Mouse (Mus musculus) adrenal gland, adult 18-20 months (tissue): ENCODE measurements around the gene Cacnb2. TPM values are rescaled to one million over a fixed set of nuclear protein-coding genes. Genes with fewer than 3 reads are reported as not detected.

Source experiments
- DNase-seq, 2 experiments: peaks; one replicate each; pipeline ENCODE4 v3.0.0; 2021 to 2022; ENCODE audit warnings: low spot score in 2 of 2
- long read RNA-seq, 2 experiments: library from polyadenylated mRNA; stranded (forward); transcript quantifications; one replicate each; pipeline ENCODE4 v2.0.0; 2021
- total RNA-seq, 2 experiments: library from RNA; stranded (reverse); gene quantifications; 1 replicate in 1 of 2; 2 replicates in 1 of 2; pipeline ENCODE4 v1.2.3; 2021

Gene Cacnb2
- 10 to 100 TPM; 19.1 to 37.3 TPM for total RNA-seq
- long read RNA-seq, experiment 1, result 0 reads
- long read RNA-seq, experiment 2, partial matches to known transcripts, result 6 of 6 reads
- long read RNA-seq, experiment 2, other reads (novel, unspliced or antisense), result 0 of 6 reads

- no peak for DNase-seq
Measured at GRCm38 (mm10) chr2:14602788-14603187, at the start of gene Cacnb2. TSS of gene Cacnb2 (plus strand) at chr2:14603088.

DNA sequence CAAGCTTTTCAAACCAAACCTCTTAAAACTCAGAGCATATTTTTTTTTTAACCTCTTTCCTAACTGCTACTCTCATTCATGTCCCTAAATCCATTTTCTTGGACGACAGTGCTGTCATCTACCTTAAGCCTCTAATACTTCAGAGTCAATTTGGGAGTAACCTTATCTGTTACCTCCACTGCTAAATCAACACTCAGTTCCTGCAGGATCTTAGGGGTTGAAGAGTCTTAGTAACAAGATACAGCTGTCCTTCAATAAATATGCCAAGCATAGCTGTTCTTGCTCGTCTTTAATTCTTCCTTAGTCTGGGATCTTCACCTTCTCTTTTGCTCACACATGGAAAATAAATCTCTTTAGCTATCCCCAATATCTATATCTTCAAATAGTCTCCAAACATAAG is 34.9 kb upstream of the Cacnb2 start:
- no peak for DNase-seq

DNA sequence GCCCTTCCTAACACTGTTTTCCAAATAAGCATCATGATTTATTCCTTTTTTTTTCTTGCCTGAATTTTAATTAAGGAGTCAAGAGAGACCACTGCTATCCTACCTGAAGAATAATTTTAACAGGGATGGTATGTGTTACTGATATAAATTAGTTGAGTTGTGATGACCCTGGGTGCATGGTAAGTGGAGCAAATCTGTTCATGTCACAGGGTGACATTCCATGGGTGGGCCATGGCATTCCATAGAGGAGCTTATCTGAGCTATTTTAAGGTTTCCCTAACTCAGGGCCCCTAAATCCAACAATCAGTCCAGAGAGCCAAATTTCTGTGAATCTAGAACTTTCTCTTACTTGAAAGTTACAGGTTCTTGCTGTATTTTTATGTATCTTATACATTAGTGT is 31.6 kb upstream of the Cacnb2 start:
- no peak for DNase-seq

DNA sequence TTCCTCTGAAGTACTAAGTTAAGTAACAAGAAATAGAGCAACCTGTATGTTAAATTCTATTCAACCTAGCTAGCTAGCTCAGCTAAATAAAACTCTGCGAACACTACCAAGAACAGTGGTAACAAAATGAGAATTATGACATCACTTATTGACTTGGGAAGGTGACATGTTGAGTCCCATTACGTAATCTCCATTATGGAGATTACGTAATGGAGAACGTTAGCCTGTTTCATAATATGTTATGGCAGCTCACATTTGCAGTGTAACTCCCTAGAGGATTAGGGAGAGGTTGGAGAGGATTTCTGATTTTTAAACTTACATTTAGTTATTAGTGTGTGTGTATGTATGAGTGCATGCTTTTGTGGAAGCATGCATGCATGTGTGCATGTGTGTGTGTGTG is 13.3 kb upstream of the Cacnb2 start:
- DNase-seq, result no peak

DNA sequence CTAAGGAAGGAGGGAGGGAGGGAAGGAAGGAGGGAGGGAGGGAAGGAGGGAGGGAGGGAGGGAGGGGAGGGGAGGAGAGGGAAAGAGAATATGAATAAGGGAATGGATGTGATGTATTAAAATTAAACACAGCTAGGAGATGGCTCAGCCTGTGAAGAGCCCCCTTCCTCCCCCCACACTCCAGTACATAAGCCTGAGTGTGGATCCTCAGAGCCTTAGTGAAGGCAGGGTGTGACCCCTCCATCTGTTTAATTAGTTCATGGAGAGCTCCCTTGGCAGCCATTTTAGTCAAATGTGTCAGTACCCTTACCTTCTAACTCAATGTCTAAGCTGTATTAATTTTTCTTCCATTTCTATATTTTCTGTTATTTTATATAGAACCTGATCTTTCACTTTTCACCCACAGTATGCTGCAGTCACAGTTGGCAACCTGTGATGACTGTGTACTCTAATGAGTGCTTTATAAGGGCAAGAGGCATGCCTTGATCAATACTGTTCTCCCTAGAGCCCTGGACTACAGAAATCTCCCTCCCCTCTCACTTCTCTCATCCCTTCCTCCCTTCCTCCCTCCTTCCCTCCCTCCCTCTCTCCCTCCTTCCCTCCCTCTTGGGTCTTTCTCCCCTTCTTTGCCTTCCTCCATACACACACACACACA is 4.9 kb upstream of the Cacnb2 start:
- DNase-seq, result no peak

DNA sequence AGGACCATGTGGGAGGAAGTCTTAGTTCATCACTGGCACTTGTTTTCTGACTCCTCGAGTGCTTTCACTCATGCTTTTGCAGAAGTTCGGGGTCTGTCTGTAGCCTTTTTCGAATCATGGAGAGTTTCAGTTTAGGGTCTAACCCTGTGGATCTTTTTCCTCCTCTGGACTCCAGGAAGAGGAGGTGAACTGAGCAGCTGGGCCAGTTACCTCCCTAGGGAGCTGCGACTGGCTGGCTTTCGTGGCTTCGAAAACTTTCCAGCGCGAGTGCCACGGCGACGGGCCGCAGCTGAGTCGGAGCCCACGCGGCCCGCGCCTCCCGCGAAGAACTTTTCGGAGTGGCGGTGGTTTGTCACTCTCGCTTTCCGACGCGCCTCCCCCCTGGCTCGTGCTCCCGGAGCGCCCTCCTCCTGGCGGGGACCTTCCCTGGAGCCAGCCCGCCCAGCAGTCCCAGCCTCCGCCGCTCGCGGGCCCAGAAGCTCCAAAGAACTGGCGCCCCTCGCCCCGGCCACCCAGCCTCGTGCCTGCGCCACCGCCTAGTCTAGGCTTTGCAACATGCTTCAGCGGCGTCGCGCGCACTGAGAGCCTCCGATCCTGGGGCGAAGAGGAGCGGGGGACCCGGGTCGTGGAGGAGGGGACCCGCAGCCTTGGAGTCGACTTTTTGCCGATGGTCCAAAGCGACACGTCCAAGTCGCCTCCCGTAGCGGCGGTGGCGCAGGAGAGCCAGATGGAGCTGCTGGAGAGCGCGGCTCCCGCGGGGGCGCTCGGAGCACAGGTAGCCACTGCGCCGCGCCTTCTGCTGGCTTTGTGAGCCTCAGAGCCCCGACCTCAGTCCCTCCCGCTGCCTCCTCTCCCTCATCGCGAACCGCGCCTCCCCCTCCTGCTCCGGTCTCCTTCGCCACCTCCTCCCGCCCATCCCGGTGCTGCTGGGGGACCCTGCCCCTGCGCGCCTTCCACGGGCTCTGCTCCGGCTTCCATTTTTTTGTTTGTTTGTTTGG is 1.2 kb downstream of the Cacnb2 start:
- peak; percentile 70 to 84 for DNase-seq

GRCm38 (mm10) chr2:14604791-14605190 is 1.9 kb downstream of the Cacnb2 start:
- peak in 1 of 2 experiments; percentile 59 for DNase-seq

DNA sequence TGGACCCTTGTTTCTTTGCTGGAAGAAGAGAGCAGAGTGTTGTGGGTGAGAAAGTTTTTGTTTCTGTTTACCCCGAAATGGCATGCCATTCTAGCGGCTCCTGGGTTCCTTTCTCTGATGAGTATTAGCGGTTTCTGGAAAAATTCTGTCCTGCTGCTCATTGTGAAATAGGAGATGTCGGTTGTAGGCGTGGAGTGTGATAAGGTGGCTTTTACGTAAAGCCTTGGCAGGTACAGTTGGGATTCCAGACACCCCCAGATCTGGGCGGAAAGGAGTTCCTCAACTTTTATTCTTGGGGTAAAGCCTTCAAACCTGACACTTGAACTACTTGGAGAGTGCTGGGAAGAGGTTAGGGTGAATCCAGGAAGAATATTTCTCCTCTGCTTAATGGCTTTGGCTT is 2.3 kb downstream of the Cacnb2 start:
- no peak for DNase-seq

DNA sequence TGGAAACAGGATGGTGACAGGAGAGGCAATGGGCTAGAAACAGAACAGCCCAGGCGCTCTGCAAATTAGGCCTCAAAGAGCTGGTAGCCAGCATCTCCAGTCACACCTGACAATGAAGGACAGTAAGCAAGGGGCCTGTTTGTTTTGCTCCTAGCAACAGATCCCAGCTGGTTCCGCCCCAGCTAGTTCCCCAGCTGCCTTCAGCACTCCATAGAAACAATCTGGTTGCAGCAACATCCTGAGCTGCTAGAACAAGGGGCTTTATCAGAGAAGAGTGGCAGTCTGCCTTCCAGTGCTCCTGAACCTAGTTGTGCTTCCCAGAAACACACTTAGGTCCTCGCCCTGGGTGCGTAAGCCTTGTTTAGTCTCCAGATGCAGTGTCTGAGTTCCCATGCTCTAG is 5.7 kb downstream of the Cacnb2 start:
- DNase-seq, result no peak

DNA sequence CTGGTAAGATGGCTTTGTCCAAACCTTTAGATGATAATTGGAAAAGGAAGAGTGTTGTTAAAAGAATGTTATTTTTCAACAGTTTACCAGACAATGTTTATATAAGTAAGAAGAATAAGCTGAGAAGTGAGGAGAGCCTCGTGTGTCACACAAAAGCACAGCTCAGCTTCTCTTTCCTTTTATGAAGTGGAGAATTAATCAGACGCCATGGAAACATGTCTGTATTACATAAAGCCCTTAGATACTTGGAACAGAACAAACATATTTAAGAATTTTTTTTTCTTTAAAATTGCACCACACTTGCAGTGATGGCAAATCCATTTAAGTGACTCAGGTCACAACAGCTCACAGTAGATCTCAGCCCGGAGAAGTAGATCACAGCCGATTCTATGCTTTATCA is 9.8 kb downstream of the Cacnb2 start:
- no peak for DNase-seq

GRCm38 (mm10) chr2:14616361-14616760 is 13.5 kb downstream of the Cacnb2 start:
- DNase-seq, result no peak

GRCm38 (mm10) chr2:14620120-14620853 is 17.4 kb downstream of the Cacnb2 start:
- DNase-seq, result no peak

- DNase-seq, result no peak
Measured at GRCm38 (mm10) chr2:14620891-14621290, 18.0 kb downstream of the Cacnb2 start.

- no peak for DNase-seq
Measured at GRCm38 (mm10) chr2:14623820-14624219, 20.9 kb downstream of the Cacnb2 start.

GRCm38 (mm10) chr2:14629814-14630492 is 27.1 kb downstream of the Cacnb2 start:
- DNase-seq, result no peak

DNA sequence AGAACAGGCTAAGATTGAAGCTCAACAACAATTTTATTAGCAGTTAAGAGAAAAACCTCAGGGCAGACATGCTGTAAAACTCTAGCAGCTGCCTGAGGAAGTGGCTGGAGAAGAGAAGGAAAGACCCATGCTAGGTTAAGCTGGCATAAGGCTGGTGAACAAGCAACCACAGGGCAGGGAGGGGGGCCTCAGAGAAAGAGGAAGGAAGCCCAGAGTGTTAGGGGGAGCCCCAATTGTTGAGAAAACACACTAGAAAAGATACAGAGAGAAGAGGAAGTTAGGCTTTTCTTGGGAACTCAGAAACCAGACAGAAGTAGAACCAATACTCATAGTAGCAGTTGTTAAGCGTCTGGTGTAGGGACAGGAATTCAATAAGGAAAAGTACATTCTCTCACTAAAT is 28.7 kb downstream of the Cacnb2 start:
- no peak for DNase-seq

GRCm38 (mm10) chr2:14633202-14633601 is 30.3 kb downstream of the Cacnb2 start:
- DNase-seq, result no peak

GRCm38 (mm10) chr2:14639266-14639665 is 36.4 kb downstream of the Cacnb2 start:
- DNase-seq, result no peak

DNA sequence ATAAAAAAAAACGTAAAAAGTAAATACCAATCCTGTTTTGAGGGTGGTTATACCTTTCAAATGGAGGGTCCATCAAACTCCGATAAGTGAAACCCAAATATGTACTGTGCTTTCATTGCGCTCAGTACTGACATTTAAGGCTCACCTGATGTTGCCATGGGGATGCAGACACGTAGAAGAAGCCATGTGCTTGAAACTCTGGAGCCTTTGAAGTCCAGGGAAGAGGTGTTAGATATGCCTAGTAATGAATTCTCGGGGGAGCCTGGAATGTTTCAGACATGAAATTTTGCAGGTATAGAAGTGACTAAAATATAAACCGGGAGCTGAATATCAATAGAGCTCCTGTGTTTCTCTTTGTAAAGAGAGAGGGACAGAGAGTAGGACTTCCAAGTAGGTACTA is 37.0 kb downstream of the Cacnb2 start:
- no peak for DNase-seq

GRCm38 (mm10) chr2:14641040-14641439 is 38.2 kb downstream of the Cacnb2 start:
- no peak for DNase-seq

DNA sequence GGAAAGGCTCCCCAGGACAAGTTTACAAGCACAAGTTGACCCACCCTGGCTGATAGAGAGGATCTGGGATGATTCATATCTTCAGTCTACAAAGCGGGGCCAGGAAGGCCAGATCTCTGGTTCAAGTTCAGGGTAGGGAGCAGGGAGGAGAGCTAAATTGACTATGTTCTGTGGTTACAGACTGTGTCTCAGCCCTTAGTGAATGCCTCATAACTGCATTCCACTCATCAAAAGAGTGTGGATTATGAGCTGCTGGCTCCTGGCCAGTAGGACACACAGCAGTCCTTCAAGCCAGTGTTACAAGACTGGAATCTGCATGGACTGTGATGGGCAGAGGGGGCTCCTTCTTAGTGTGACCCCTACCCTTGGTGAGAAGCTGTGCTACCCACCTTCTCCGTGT is 48.4 kb downstream of the Cacnb2 start:
- peak in 1 of 2 experiments; percentile 23 for DNase-seq
